Mouse (Mus musculus) layer of hippocampus, postnatal 25 days (tissue): ENCODE measurements around the gene Hist1h1e. TPM values are rescaled to one million over a fixed set of nuclear protein-coding genes. Genes with fewer than 3 reads are reported as not detected.
A peak's percentile ranks its signal among the peaks of the same experiment; 100 is the strongest.

Source experiments
- DNase-seq, 2 experiments: peaks; one replicate each; pipeline ENCODE4 v3.0.0; 2022; ENCODE audit warnings: mixed read lengths in 2 of 2, low spot score in 1 of 2; ENCODE audit errors: extremely low spot score in 1 of 2
- total RNA-seq, 2 experiments: library from RNA; stranded (reverse); gene quantifications; 2 replicates each; pipeline ENCODE4 v1.2.3; 2021

The Hist1h1e gene
- total RNA-seq, result 10 to 100 TPM; 45.8 to 59.4 TPM

DNA sequence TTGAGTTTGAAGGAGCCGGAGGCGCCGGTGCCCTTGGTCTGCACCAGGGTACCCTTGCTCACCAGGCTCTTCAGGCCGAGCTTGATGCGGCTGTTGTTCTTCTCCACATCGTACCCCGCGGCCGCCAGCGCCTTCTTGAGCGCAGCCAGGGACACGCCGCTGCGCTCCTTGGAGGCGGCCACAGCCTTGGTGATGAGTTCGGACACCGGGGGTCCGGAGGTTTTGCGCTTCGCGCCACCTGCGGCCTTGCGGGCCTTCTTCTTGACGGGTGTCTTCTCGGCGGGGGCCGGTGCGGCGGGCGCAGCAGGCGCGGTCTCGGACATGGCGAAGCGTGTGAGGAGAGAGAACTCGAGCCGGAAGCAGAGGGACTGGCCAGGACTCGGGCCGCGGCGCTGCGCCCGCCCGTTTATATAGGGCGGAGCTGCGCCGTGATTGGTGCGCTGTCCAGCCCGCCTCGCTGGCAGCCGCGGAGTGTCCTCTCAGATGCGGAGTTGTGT, at the start of gene Hist1h1e:
TSS of gene Hist1h1e (minus strand) at position 384 of the 497 bp plus-strand sequence.
- peak; percentile 86 for DNase-seq

DNA sequence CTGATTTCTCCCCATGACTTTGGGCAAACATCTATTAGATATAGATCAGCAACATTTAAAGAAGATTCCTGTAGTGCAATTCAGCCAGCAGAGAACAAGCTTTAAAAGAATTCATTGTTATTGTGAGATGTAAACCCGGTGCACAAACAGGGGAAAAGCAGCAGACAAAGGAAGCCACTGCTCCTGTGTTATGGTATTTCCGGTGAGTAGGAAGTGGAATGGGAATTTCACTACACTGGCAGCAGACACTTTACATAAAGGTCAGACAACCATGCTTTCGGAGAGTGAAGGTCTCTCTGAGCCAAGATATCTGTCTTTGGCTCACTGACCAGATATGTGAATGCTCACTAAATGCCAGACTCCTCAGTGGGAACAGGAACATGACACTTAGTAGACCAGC, 40.2 kb upstream of the Hist1h1e start:
- DNase-seq, result no peak

DNA sequence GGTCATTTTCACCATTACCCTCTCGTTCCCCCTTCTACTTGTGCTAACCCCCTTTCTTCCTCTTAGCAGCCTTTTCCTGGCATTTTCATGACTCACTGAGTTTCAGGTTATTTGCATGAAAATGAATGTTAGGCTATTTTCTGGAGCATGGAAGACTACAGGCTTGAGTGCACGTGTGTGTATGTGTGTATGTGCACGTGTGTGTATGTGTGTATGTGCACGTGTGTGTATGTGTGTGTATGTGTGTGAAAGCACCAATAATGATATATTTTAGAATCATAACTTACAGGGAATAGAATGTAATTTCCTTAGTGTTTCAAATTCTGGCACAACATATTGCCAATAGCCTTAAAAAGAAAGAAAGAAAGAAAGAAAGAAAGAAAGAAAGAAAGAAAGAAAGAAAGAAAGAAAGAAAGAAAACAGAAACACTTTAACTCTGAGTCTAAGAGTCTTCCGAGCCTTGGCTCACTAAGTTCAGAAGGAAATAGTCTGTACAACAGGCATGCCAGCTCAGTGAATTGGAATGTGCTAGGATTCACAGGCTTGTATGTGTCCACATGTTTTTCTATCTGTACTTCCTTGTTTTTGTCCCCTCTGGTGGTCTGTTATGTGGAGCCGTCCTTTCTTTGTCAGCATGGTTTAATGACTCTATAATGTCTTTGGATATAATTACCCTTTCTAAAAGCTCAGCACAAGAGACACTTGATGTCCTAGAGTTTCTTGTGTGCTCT, 37.4 kb upstream of the Hist1h1e start:
- no peak for DNase-seq

DNA sequence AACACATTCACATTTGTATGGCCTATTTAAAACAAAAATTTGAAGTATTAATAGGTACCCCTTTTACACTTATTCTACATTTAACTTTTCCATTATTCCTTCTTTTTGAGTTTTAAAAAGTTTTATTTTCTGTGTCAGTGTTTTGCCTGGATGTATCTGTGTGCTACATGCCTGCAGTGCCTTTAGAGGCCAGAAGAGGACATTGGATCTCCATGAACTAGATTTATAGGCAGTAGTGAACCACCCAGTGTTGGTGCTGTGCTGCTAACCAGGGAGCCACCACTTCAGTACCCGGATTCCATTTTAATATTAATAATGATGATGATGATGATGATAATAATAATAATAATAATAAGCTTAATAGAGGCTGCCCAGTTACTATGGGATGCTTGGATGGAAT, 8.3 kb upstream of the Hist1h1e start:
- no peak for DNase-seq

DNA sequence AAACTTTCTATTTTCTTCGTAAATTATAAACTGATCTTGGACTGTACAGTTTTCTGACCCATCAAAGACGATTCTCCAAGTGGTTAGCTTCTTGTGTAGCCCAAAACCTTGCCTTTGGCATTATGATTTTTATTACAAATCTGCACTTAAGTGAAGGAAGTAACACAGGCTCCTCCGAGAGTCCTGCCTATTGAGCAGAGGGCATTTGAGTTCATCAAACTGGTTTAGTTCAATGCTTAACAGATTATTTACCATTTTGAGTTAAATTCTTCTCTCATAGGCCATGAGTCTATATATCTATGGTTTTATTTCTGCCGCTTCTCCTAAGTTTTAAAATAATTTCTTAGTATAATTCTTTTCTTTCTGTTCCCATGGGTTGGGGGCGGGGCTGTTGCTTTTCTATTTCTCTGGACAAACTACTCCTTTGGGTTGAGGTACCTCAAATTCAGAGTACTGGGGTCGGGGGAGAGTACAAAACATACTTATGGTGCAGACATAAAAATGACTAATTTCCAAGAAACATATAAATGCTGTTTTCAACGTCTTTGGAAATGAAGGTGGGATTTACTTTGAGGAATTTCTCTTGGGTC, 598 bp upstream of the Hist1h1e start:
- DNase-seq, result no peak

DNA sequence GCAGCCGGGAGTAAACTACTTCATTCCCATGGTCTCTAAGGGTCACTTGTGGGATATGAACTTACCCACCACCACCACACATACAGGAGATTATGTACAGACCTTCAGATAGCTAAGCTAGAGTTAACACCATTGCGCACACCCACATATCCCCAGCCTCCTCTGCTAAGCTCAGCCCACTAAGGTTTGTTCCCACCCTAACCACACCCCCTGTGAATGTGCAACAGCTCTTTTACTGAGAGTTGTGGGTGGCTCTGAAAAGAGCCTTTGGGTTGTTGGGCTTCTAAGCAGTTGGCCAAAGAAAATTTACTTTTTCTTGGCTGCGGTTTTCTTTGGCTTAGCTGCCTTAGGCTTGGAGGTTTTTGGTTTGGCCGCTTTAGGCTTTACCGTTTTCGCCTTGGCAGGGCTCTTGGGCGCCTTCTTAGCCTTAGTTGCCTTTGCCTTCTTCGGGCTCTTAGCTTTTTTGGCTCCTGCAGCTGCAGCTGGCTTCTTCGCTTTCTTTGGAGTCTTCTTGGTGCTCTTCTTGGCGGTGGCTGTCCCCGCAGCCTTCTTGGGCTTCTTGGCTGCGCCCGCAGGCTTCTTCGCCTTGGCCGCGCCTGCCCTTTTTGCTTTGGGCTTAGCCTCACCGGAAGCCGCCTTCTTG, 705 bp downstream of the Hist1h1e start:
- DNase-seq, result peak; percentile 25 to 36

DNA sequence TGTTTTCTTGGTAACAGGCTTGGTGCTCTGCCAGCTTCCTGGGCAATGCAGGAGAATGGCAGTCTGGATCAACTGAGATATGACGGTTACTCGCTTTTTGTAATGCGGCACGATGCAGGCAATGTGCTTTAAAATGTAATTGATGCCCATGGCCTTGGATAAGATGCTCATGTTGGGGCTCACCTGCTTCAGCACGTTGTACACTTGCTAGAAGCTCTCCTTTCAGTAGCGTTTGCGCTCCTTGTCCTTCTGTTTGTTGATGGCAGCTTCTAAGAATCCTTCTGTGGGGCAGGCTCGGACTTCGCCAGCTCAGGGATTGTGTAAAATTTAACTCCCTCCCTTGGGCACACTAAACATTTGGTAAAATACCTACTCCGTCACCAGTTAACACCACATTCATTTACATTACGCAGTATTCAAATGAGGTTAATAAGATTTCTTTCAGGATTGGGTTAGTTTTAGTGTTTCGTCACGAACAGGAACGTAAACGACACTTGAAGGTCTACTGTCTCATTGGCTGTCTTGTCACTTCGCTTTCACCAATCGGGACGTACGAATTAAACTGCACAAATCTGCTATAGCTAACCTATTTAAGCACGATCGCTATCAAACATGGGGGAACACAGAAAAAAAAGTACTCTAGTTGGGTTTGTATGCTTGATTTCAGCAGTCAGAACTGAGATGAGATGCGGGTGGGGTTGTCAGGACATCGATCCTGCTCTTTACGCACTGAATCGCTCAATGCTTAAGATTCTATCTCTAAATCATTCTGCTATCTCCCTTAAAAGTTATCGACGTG, 1.4 kb downstream of the Hist1h1e start, which contains the start of gene Hist1h2be:
TSS of gene Hist1h2be (minus strand) at position 392 of the 799 bp plus-strand sequence.
- peak; percentile 61 to 69 for DNase-seq

DNA sequence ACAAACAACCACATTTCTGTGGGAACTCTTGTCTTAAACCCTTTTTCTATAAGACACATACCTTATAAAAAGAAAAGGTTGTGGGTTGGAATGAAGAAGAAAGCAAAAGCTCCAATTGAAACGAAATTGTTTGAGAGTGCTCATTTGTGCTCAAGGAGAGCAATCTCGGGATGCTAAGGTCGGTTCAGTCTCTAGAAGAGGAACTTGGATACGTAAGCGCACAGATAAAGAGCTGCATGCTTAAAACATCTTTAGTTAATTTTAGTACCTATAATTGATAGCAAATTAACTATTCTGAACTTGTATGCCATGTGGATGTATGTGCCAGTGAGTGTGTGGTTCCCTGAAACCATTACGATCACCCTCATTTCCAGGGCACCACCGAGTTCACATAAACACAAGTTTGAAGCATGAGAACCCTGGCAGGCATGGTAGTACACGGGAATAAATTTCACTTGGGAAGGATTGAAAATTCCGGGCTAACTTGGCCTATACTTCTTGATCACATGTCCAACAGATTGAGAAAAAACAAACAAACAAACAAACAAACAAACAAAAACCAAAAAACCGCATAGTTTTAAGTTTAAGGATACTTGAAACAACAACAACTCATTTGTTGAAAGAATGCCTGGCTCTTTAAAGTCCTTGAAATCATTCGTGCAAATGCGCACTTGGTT, 2.2 kb downstream of the Hist1h1e start:
- no peak for DNase-seq

DNA sequence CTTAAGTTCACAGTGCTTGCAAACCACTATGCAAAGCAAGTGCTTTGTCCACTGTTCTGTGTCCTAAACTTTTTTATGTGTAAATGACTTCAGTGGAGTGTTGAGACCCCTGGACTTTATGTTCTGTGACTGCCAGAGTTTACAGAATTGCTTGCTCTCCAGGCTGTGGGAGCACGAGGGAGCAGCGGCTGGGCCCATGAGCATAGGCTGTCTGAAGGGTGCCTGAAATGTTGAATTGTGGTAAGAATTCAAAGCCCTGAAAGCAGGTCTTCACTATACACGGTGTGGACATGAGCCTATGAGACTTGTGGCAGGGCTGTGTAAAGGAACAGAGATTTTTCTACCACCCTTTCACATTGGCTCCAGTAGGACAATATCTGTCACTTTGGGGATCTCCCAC, 10.7 kb downstream of the Hist1h1e start:
- DNase-seq, result no peak

DNA sequence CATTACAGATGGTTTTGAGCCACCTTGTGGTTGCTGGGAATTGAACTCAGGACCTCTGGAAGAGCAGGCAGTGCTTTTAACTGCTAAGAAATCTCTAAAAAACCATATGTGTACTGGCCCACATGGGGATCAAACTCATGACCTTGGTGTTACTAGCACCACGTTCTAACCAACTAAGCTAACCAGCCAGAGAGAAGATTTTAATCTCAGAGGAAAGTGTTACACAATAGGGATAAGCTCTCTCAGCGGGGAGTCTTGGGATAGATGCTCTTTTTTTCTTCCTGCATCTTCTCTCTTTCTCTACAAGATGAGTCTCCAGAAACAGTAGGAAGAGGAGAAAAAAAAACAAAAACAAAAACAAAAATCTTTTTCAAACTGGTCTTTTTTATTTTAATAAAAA, 12.0 kb downstream of the Hist1h1e start:
- DNase-seq, result no peak

DNA sequence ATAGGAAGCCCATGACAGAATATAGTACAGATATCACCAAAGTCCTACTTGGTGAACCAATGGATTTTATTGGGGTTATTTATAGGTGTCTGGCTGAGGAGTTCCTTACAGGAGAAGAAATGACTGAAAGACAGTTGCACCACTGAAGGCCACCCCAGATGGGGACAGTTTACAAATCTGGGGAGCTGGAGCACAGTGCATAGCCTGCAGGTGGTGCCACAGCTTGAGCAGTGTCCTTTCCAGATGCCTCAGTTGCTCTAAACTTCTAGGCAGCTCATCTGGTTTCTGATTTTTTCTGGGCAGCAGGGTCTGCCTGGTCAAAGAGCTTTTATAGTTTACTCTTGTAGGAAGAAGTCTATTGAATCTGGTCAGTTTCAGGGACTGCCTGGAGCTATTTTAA, 12.5 kb downstream of the Hist1h1e start:
- no peak for DNase-seq

DNA sequence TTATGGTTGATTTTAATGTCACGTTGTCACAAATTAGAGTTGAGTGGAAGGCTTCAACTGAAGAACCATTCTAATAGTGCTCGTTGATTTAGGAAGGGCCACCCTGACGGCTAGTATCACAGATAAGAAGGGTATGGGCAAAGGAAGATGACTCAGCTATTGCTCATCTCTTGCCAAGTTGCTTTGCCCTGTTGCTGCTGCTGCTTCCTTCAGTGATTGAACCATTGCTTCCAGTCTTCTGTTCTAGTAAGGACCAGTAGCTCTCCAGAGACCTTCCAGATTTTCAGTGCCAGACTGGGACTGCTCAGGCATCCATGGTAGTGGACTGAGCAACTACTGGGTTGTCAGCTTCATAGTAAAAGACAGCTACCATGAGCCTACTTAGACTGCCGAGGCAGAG, 13.1 kb downstream of the Hist1h1e start:
- no peak for DNase-seq

DNA sequence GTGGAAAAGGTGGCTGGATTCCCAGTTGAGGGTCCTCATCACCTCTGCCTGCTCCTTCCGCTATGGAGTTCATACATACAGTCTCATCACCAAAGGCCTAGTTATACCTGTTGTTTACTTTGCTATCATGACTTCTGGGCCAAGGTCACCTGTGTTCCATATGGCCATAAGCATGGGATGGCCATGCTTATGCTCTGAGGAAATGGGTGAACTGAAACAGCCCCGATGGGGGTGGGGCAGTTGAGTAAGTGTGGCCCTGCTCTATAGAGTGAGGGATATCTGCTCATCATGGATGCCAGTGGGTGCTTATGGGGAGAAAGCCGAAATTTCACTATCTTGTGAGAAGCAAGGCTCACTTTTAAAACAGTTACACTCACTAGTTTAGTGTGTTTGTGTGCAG, 17.3 kb downstream of the Hist1h1e start:
- no peak for DNase-seq

DNA sequence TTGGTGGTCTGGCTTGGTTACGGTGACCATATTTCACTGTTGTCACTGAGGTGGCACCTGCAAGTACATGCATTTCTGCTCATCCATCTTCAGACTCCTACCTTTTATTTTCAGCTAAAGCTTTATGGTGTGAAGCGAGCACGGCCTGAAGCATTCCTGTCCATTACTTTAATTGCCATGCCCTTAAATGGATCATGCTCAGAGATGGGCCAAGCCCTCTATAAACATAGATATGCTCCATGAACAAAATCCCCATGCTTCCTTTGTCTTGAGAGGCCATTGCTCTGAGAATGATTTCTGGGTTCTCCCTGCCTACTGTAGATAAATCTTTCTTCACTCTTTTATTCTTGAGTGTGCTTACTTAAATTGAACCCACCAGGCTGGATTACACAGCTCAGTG, 17.9 kb downstream of the Hist1h1e start:
- no peak for DNase-seq

DNA sequence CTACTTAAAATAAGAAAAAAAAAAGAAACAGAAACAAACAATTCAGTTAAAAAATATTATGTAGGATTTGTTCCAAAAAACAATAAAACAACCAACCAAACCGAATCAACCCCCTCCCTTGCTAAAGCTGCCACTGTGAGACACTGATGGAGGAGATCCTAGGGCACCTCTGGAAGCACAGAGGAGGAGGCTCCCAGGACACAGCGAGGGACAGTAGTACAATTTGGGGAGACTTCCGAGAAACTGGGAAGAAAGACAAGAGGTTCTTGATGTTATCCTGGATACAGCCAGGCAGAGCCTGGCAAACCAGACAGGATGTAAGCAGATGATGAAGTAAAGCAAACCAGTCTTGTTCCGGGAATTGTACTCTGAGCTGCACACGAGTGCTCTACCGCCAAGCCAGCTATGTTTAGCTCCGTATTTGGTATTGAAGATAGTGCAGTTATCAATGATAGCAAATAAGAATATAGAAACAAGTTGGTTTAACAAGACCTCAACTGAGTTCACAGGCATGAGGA, 19.1 kb downstream of the Hist1h1e start:
- no peak for DNase-seq

DNA sequence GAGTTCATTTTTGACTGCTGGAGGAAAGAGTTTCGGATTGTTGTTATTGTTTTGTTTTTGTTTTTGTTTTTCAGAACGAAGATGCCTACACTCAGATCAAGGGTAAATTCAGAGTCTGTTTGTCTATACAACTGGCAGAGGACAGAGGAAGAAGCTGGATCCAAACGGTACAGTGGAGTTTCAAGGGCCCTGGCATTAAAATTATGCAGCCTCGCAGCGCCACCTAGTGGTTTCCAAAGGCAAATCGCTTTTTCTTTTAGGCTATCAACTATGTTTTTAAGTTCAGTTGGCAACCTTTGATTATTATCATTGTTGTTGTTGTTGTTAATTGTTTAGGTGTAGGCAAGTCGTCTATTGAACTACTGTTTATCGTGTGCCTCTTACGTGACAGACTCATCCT, 24.4 kb downstream of the Hist1h1e start:
- peak; percentile 61 to 88 for DNase-seq

DNA sequence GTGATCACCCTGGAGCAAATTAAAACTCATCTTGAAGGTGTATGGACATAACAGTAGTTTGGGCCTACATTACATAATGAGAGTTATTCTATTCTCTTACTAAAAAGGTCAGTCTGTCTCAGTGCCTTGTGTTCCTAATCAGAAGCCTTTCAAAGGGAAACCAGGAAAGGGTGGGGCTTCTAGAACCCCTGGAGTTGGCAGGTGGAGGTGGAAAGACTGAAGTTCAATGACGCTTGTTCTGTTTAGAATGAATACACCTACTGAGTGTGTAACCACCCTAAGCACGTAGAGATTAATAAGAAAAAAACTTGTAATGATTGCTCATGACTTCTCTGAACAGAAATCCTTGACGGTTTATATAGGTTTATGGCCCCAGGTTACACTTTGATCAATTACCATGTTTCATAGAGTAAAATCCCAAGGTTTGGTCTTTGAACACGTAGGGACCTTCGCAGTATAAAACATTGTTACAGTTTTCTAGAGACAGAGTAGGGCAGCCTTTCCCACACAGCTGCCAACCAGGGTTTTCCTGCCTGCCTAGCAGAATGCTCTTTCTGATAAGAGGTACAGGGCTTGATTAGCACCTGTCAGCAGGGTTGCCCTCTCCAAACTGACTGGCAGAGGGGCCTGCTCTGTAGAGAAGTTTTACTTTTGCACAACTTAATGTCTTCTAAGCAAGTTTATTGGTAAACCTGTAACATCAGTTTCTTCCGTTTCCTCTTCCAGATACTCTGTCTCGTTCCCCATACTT, 26.6 kb downstream of the Hist1h1e start:
- no peak for DNase-seq

DNA sequence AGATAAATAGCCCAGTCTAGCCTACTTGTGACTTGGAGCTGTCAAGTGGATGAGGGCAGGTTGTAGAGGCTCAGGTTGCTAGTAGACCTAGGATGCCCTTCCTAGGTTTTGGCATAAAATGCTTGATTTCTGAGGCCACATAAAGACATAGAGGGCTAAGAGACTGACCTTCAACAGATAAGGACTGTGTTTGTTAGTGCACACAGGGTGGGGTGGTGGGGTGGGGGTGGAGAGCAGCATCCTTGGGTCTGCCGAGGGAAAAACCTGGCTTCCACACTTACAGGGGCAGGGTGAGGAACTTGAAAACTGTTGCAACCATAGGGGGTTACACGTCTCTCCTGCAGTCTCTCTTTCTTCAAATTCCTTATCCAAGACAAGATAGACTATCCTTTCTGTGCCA, 27.2 kb downstream of the Hist1h1e start:
- DNase-seq, result no peak

DNA sequence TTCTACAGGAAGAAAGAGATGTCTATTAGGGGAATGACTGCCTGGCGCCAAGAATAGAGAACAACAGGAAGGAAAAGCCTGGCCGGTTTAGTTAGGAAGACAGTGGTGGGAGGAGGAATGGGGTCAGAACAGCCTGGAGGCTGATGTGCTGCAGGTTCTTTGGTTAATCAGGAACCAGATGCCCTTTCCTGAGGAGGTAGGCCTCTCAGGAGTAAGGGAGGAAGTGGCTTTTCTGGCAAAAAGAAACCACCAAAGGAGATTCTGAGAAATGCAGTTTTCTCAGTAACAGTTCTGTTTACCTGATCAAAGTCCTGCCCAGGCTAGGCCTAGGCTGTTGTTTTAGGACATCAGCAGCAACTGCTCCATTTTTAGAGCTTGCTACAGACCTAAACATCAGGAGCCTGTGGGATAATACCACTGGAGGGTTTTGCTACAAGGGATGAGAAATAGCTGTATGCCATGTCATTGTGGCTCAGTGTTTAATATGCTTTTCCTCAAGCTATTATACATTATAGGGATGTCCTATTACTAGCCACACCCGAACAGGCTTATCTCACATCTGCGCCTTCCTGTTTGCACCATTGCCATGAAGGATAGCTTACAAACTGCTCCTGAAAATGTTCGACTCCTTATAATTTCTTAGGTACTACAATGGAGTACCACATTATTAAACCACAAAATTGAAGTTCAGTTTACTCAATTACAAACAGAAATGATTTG, 29.1 kb downstream of the Hist1h1e start:
- no peak for DNase-seq
